Mouse (Mus musculus): ENCODE results near the gene Pabpc1l. TPM values are rescaled to one million over a fixed set of nuclear protein-coding genes. Genes with fewer than 3 reads are reported as not detected.
"Not testable (repeated sequence)": the region's sequence is repeated elsewhere in the genome, so short reads cannot be mapped to it uniquely, and the experiment has no call there.

The Pabpc1l gene
- total RNA-seq, 2 experiments from 2014 or later: 1.7 TPM

DNA sequence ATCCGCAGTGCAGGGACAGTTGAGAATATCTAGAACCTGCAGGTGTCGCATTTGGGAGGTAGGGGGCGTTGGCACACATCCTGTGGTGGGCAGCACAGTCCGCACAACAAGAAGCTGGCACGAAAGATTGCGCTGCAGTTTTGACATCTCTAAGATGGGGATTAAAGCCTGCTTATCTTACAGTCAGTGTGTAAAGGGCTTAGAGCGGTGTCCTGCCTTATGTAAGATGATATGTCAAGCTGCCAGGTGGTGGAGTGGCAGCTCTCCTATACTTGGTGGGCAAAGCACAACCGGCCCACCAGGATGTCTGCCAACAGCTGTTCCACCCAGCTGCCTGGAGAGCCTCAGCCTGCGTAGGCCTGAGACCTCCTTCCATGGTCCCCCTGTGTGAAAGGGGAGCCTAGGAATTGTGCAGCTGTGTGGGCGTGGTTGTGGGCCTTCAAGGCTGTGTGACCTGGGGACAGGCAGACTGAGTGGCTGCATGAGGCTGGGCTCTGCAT, 11.3 kb downstream of the Pabpc1l start:
- no peak for DNase-seq (ENCODE audit: low spot score in 2 of 2)

- no peak for DNase-seq (ENCODE audit: low spot score in 2 of 2)
Measured at GRCm38 (mm10) chr2:164038407-164039028, 13.3 kb downstream of the Pabpc1l start.

GRCm38 (mm10) chr2:164040949-164041348, 15.7 kb downstream of the Pabpc1l start:
- no peak for DNase-seq (ENCODE audit: low spot score in 2 of 2)

- no peak for DNase-seq (ENCODE audit: low spot score in 2 of 2)
Measured at GRCm38 (mm10) chr2:164041523-164041922, 16.3 kb downstream of the Pabpc1l start.

GRCm38 (mm10) chr2:164047197-164047690, 22.0 kb downstream of the Pabpc1l start:
- DNase-seq (ENCODE audit: low spot score in 2 of 2): no peak

GRCm38 (mm10) chr2:164053767-164054166, 28.5 kb downstream of the Pabpc1l start:
- no peak for DNase-seq (ENCODE audit: low spot score in 2 of 2)

- no peak for DNase-seq (ENCODE audit: low spot score in 2 of 2)
Measured at GRCm38 (mm10) chr2:164054671-164055070, 29.4 kb downstream of the Pabpc1l start.

DNA sequence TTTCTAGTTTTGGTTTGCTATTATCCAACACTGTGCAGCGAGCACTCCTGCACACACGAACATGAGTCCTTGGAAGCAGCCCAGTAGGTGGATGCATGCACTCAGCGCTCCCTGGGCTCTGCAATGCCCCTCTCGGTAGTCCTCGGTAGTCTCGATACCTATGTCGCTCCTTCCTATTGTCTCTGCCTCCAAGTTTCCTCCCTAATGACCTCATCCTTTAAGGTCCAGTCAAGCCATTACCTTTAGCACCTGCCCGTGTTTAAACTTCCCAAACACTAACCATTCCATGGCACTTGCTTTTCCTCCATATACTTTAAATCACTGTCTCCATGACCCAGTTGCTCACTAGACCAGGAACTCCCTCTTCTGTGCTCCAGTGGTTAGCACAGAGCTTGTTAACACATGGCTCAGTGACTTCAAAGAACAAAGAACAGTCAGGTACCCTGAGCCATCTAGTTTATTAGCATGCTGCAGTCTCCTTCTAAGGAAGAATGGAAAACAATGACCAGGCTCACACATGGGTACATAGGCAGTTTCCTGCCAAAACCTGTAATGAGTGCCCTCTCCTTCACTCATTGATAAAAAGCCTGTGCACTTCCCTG, 34.5 kb downstream of the Pabpc1l start:
- no peak for DNase-seq (ENCODE audit: low spot score in 2 of 2)

- no peak for DNase-seq (ENCODE audit: low spot score in 2 of 2)
Measured at GRCm38 (mm10) chr2:164070142-164070764, 45.0 kb downstream of the Pabpc1l start, which contains the start of gene Stk4. Stk4 (plus strand) TSS chr2:164070322.

- peak; percentile 86 to 92 for DNase-seq (ENCODE audit: low spot score in 2 of 2)
Measured at GRCm38 (mm10) chr2:164070765-164071436, 45.7 kb downstream of the Pabpc1l start, which contains the start of gene Tomm34. Tomm34 (minus strand) TSS chr2:164071169.

DNA sequence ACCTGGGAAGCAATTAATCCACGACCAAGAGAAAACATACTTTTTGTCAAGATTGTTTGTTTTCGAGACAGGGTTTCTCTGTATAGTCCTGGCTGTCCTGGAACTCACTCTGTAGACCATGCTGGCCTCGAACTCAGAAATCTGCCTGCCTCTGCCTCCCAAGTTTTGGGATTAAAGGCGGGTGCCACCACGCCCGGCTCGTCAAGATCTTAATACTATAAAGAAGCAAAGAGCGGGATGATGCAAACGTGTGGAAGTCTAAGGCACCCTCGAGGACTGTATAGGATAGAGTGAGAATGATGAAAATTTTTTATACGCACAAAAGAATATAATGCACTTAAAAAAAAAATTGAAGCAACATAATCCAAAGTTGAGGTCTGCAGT, 46.2 kb downstream of the Pabpc1l start:
- DNase-seq (ENCODE audit: low spot score in 2 of 2): not testable (repeated sequence)

- DNase-seq (ENCODE audit: low spot score in 2 of 2): no peak
Measured at GRCm38 (mm10) chr2:164072109-164072508, 46.9 kb downstream of the Pabpc1l start.

- no peak for DNase-seq (ENCODE audit: low spot score in 2 of 2)
Measured at GRCm38 (mm10) chr2:164073120-164073519, 47.9 kb downstream of the Pabpc1l start.

GRCm38 (mm10) chr2:164073918-164074578, 48.8 kb downstream of the Pabpc1l start:
- peak; percentile 98 for DNase-seq (ENCODE audit: low spot score in 2 of 2)

GRCm38 (mm10) chr2:164075088-164075487, 49.8 kb downstream of the Pabpc1l start:
- no peak for DNase-seq (ENCODE audit: low spot score in 2 of 2)

DNA sequence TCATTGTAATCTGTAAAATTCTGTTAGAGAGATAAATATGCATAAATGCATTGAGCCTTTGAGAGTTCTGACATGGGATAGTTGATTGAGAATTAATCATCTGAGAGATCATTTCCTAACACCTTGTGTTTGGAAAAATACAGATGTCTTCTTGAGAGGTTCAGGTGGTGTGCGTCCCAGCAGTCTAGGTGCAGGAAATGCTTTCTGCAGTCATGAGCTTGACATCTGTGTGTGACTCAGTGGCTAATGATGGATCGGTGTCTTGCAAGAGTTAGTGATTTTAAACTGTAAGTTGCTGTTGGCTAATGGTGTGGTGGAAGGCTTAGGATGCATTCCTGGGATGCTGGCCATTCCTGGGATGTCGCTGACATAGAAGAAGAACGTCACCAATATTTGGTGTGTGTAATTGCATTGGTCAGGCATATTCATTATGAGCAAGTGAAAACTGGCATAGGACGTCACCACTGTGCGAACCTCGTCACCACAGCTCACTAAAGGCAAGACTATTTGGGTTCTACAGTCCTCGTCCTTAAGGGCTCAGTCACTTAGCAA, 51.7 kb downstream of the Pabpc1l start:
- no peak for DNase-seq (ENCODE audit: low spot score in 2 of 2)

- no peak for DNase-seq (ENCODE audit: low spot score in 2 of 2)
Measured at GRCm38 (mm10) chr2:164077875-164078274, 52.6 kb downstream of the Pabpc1l start.

- DNase-seq (ENCODE audit: low spot score in 2 of 2): no peak
Measured at GRCm38 (mm10) chr2:164079488-164079887, 54.2 kb downstream of the Pabpc1l start.

GRCm38 (mm10) chr2:164081577-164081976, 56.3 kb downstream of the Pabpc1l start:
- no peak for DNase-seq (ENCODE audit: low spot score in 2 of 2)

DNA sequence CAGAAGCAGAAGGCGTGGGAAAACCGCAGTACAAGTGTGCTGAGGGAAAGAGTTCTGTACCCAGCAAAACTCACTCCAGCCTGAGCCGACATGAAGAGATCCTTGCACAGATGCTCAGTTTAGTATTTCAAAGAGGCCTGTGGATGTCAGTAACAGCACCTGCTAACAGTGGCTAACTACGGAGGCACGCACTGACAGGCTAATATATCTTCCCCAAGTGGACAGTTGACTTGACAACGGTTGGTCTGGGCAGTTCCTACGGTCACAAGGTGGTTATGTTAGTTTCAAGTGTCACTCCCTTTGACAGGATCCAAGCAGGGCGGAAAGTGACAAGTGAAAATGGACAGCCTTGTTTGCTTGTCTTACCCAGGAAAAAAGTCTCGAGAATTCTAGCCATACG, 56.9 kb downstream of the Pabpc1l start:
- no peak for DNase-seq (ENCODE audit: low spot score in 2 of 2)
